Mouse (Mus musculus) CH12F3 (cell line): ENCODE results near the gene Helz2.
"Not testable (repeated sequence)": the region's sequence is repeated elsewhere in the genome, so short reads cannot be mapped to it uniquely, and the experiment has no call there.

Experiments used
- in situ Hi-C: fragments of 300-500 bp; cut with MboI; formaldehyde crosslinking; loops from 2 replicates; pipeline ENCODE4 v1.14.3; 2020; ENCODE audit warnings: low sequenced_read_pairs

Gene Helz2

DNA sequence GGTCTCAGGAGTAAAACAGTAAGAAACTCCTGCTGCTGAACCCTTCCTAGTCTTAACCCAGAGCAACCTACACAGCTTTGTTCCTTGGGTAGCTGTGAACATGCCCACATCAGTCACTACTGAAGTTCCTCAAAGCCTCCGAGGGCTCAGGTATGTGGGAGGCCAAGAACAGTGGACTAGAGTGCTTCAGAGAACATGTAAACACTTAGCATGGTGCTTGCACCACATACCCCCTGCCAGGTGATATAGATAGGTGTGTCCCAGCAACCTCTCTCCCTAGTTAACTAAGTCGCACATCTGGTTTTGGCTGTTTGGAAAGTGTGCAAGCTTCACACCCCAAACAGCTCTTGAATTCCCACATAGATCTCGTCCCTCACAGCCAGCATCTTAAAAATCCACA, 40.2 kb downstream of the Helz2 start:
- in situ Hi-C loops = no loop called here

DNA sequence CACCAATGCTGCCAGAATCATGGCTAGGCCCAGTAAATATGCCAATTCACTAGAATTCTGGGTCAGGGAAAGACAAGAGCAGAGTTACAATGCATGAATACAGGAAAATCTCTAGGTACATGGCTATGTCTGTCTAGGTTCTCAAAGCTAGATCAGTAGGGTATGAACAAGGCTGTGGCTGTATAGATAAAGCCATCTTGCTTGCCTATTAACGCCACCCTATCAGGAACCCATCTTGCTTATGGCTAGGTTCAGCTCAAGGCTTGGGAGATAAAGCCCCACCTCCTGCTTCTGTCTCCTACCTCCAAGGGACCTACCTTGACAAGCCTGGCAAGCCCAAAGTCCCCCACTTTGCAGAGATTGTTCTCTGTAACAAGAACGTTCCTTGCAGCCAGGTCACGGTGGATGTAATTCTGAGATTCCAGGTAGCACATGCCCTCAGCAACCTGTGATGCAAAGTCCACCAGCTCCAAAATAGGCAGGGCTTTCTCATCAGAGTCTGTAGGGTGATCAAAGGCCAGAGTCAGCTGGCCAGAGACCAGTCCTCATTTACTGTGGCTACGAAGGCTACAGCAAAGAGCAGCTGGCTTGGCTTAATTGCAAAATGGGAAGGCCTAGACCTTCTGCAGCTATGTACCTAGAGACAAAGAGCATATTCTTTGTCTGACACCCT, 45.1 kb downstream of the Helz2 start:
- in situ Hi-C loops = no loop called here

DNA sequence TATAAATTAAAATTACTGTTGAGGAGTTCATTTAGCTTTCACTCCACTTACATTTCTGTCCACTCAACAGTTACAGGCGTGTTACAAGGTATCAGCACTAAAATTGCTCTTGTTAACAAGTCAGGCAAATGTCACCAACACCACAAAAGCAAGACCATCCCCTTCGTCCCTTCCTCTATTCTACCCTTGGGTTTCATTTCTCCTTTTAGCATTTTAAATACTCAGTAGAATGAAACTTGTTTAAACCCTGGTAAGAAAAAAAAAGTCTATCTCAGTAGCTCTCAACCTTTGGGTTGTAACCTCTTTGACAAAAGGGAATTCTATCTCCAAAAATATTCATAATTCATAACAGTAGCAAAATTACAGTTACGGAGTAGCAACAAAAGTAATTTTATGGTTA, 48.8 kb downstream of the Helz2 start:
- in situ Hi-C loops = no loop called here

DNA sequence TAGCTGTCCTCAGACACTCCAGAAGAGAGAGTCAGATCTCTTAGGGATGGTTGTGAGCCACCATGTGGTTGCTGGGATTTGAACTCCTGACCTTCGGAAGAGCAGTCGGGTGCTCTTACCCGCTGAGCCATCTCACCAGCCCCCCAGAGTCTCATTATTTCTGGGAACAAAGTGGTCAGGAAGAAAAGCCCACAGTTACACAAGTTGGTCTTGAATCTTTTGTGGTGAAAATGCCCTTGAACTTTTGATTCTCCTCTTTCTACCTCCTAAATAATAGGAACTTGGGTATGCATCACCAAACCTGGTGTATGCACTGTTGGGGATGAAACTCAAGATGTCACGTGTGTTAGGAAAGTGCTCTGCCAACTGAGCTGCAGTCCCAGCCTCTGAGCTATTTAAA, 49.9 kb downstream of the Helz2 start:
- in situ Hi-C loops = no loop called here

DNA sequence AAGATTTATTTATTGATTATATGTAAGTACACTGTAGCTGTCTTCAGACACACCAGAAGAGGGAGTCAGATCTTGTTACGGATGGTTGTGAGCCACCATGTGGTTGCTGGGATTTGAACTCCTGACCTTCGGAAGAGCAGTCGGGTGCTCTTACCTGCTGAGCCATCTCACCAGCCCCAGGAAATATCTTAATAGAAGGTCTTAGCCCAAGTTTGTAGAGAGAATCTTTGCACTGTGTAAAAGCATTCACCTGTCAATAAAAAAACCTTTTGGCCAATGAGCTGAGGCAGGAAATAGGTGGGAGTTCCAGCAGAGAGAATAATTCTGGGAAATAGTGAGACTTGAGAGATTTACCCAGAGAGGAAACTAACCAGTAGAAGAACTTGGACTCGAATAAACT, 50.4 kb downstream of the Helz2 start:
- in situ Hi-C loops = not testable (repeated sequence)

DNA sequence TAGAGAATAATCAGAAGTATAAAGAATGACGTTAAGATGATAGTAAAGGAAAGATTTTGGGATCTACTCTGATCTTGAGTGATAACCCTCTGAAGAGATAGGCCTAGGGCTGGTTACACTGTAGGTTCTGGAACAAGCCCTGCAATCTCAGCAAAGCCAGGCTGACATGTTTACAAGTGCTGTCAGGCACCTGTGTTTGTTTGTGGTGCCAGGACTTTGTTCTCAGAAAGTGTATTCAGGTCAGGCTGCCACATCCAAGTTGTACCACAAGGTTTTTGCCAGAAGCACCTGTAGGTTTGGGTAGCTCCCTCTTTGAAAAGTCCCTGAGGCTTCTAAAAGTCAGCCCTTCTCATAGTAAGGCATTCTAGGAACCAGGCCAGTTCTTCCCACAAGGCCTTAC, 52.5 kb downstream of the Helz2 start:
- in situ Hi-C loops = loop anchor here (10.0 kb wide), 1 partner anchor 145 kb away; no protein-coding TSS in a partner anchor

DNA sequence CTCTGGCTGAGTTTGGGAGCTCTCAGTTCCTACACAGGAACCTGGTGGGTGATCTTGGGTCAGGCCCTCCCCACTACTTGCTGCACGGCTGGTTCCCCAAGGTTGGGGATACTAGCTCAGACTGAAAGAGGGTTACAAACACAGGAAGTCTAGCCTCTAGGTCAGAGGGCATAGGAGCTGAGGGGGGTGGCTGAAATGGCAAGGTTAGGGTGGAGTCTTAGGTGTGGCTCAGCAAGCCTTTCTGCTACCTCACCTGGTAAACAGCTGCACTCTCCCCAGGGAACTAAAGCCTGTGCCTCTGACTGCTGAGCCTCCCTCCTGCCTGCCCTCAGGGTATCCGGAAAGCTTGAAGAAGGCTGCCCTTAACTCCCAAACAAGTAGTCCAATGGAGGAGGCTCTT, 53.1 kb downstream of the Helz2 start:
- in situ Hi-C loops = loop anchor here (10.0 kb wide), 1 partner anchor 146 kb away; no protein-coding TSS in a partner anchor

DNA sequence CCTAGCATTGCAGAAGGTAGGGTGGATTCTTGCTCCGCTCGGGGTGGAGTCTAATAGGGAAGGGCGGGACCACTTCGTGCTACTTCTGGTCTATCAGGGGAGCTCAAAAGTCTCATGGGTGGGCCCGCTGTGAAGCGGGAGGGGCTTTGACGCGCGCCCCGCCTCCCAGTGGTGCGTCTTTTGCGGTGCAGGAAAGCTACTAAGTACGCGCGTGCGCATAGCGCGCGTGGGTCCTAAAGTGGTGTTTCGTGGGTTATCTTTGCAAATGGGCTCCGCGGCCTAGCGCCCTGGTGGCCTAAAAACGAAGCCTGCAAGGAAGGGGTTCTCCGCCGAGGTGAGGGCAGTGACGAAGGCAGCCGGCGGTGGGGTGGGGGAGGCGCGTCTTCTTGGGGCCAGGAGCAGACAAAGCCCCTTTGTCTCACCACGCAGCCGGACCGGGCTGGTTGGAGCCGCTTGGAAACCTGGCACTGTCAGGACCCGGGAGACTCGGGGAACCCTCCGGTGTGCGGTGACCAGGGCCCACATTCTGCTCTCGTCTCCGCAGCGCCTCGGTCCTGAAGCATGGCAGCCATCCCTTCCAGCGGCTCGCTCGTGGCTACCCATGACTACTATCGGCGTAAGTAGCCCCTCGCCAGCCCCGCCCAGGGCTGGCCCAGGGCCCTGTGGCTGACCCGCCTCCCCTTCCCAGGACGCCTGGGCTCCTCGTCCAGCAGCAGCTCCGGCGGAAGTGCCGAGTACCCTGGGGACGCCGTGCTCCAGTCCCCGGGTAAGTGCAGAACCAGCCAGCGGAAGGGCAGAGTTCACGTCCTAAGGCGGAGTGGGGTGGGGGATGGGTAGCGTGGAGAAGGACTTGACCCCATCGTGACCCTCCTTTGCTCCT, 54.5 kb downstream of the Helz2 start, which contains the start of gene Ppdpf:
Gene Ppdpf (plus strand): TSS at position 127 of the 880 bp plus-strand sequence.
- in situ Hi-C loops = loop anchor here (10.0 kb wide), 1 partner anchor 147 kb away; no protein-coding TSS in a partner anchor

DNA sequence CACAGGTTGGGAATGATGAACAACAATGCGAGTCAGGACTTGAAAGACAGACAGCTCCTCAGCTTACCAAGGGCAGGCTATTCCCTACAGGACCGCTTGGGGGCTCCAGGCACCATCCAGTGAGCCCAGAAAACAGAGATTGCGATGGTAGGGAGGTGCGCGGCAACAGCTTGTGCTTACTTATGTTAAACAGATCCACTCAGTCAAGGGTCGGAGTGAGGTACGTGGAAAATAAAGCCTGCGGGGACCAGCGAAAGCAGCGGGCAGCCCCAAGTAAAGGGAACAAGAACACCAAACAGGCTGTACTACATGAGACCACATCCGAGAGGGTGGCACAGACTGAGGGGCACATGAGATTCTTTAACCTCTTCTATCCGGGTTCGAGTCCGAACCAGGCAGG, 55.2 kb downstream of the Helz2 start:
- in situ Hi-C loops = loop anchor here (10.0 kb wide), 1 partner anchor 148 kb away; no protein-coding TSS in a partner anchor

DNA sequence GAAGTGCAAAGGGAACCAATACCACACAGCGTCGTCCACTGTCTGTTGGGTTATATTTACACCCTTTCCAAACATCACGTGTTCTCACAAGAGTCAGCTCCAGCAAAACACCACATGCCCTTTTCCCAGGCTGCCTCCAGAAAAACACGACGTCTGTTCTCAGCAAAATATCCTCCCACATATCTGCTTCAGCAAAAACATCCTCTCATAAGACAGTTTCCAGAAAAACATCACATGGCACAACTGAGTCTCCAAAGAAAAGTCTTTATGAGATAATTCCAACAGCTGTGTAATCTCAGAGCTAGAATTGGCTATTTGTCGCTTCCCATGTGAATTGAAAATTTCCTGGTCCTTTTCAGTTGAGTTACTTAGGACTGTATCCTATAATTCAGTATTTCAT, 60.9 kb downstream of the Helz2 start:
- in situ Hi-C loops = loop anchor here (10.0 kb wide), 1 partner anchor 154 kb away; no protein-coding TSS in a partner anchor

DNA sequence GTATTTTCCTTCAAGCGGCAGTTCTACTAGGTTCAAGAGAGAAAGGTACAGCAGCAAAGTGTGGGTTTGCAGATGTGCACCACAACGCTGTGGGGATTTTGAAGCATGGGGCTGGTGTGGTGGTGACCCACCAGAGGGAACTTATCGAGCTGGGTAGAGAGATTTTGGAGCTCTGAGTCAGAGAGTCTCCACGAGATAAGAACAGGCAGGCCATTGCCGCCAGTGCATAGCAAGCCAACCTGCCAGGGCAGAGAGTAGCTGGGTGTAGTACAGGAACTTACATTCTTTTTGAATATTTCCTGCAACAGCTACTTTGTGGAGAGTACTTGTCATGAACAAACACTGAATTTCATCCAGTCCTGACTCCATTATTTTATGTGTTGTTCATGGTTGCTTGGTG, 63.4 kb downstream of the Helz2 start:
- in situ Hi-C loops = no loop called here

DNA sequence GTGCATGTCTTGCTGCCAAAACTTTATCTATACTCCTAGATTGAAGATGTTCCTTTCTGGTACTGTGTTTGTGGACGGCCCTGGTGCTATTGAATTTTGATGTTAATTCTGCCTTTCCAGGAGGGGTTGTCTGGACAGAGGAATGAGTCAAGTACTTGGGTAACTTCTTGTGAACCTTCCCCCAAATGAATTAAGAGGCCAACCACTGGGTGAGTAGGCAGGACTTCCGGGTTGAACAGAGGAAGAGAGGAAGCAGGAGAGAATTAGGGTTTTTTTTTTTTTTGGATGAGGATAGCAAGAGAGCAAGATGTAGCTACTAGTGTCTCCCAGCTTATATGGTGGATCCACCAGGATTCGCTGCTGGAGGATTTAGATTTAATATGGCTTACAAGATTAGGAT, 63.8 kb downstream of the Helz2 start:
- in situ Hi-C loops = no loop called here
